8 mouse cellular contexts compared by ENCODE assay signal in genomic region chr19:42519760-42520159, GRCm38 (mm10). TPM values are rescaled to one million over a fixed set of nuclear protein-coding genes. Genes with fewer than 3 reads are reported as not detected.
DNase-seq lines count a peak whose midpoint lies in the region; ATAC-seq and TF ChIP-seq lines count a peak whose summit lies in the region.

No protein-coding gene starts in this region.

- ATAC-seq in lung, embryonic 14.5 days (ENCODE audit: insufficient read depth) = no peak
- no peak for ATAC-seq in heart, embryonic 15.5 days (replicated peaks; ENCODE audit: insufficient number of reproducible peaks, insufficient read depth, low FRiP score, low read depth)
- 0 out of 2 replicates have a peak, but pooled peaks have one; percentile 5 for ATAC-seq in megakaryocyte progenitor cell, adult 5-6 weeks (replicated peaks; ENCODE audit: poor library complexity)

- peak overlapping the region; percentile 82 for H3K9ac ChIP-seq in lung, embryonic 14.5 days
- H3K9ac ChIP-seq in heart, embryonic 15.5 days = no peak overlapping the region

- no peak overlapping the region for H3K27ac ChIP-seq in lung, embryonic 14.5 days (ENCODE audit: low read depth)
- H3K27ac ChIP-seq in bone marrow, adult 2 months (ENCODE audit: control insufficient read depth, insufficient read depth, low read depth, low read length, poor library complexity) = no peak overlapping the region
- H3K27ac ChIP-seq in heart, embryonic 15.5 days = no peak overlapping the region

- intact Hi-C loops in gastrocnemius, postnatal 36 days (cut with DNase I) = loop anchor here (5.0 to 10.0 kb wide), 2 partner anchors 235 to 1093 kb away; partner anchors contain the start of genes Nkx2-3 and Pyroxd2

- no peaks in the 10 kb centered on the region for H3K36me3 ChIP-seq in lung, embryonic 14.5 days (ENCODE audit: insufficient read depth)
- no peaks in the 10 kb centered on the region for H3K36me3 ChIP-seq in heart, embryonic 15.5 days

- DNase-seq in lung, embryonic 14.5 days = peak; percentile 29
- DNase-seq in lung, postnatal 4 days = no peak
- DNase-seq in gastrocnemius, postnatal 36 days = no peak
- no peak for DNase-seq in adrenal gland, postnatal 10 days
- DNase-seq in thymus, adult 18-20 months = no peak

- 30% methylated on average over 9 of the region's 9 CpGs for WGBS in lung, embryonic 14.5 days
- 52% methylated on average over 9 of the region's 9 CpGs for WGBS in bone marrow, adult 2 months
- 39% methylated on average over 9 of the region's 9 CpGs for WGBS in heart, embryonic 15.5 days

- no peaks in the 10 kb centered on the region for H3K9me3 ChIP-seq in lung, embryonic 14.5 days (ENCODE audit: low read depth, low read length)
- H3K9me3 ChIP-seq in heart, embryonic 15.5 days (replicated peaks) = no peaks in the 10 kb centered on the region

- TF ChIP-seq POLR2A in bone marrow, adult 2 months (IDR thresholded peaks at IDR 0.05; ENCODE audit: borderline replicate concordance, control insufficient read depth, low read depth, low read length) = no peak

- TF ChIP-seq CTCF in lung, embryonic 14.5 days (IDR thresholded peaks at IDR 0.05; ENCODE audit: low read depth) = no peak
- TF ChIP-seq CTCF in bone marrow, adult 2 months (IDR thresholded peaks at IDR 0.05; ENCODE audit: control insufficient read depth, insufficient read depth, low read length) = no peak

- no peaks in the 10 kb centered on the region for H3K27me3 ChIP-seq in lung, embryonic 14.5 days (ENCODE audit: insufficient read depth, low read length)
- H3K27me3 ChIP-seq in heart, embryonic 15.5 days = 0 out of 2 replicates have a peak, but pooled peaks cover 3% of the 10 kb centered on the region

- peak overlapping the region; percentile 82 for H3K4me3 ChIP-seq in lung, embryonic 14.5 days (ENCODE audit: low read depth, low read length)
- peak overlapping the region; percentile 57 for H3K4me3 ChIP-seq in bone marrow, adult 2 months (replicated peaks; ENCODE audit: control insufficient read depth, low read depth, low read length)
- peak overlapping the region; percentile 59 for H3K4me3 ChIP-seq in heart, embryonic 15.5 days

- no peaks in the 10 kb centered on the region for H3K4me1 ChIP-seq in lung, embryonic 14.5 days (ENCODE audit: insufficient read depth)
- H3K4me1 ChIP-seq in bone marrow, adult 2 months (ENCODE audit: control insufficient read depth, insufficient read depth, low read length) = peaks cover 2% of the 10 kb centered on the region; the same call in 1 of the 2 replicates
- H3K4me1 ChIP-seq in heart, embryonic 15.5 days (replicated peaks) = peaks cover 12% of the 10 kb centered on the region

- peak overlapping the region; percentile 71 for H3K4me2 ChIP-seq in lung, embryonic 14.5 days
- peak overlapping the region; percentile 91 for H3K4me2 ChIP-seq in heart, embryonic 15.5 days

RNA-seq across cellular contexts. Expression of gene R3hcc1l, which starts 1.2 kb away (rescaled TPM):
- 20.8 and 22.5 TPM in 2 replicates for polyA plus RNA-seq in lung, embryonic 14.5 days (2014; fragmentation: Nextera tagmentation; extraction: Ambion mirVana)
- polyA plus RNA-seq in bone marrow, adult 2 months (2011; ENCODE audit: insufficient read depth, insufficient read length, low replicate concordance, missing spikeins) = 11.9 and 21.7 TPM in 2 replicates
- polyA plus RNA-seq in heart, embryonic 15.5 days (2015; fragmentation: Nextera tagmentation; extraction: Ambion mirVana) = 11.2 and 14.2 TPM in 2 replicates
- total RNA-seq in megakaryocyte progenitor cell, adult 5-6 weeks (2015) = 24.0 and 28.6 TPM in 2 replicates
- 24.6 and 36.6 TPM in 2 replicates for total RNA-seq in megakaryocyte progenitor cell, adult 5-6 weeks (2017)
- 10 to 100 TPM; 11.0 to 12.8 TPM for total RNA-seq in gastrocnemius, postnatal 36 days (2021)
- 10 to 100 TPM; 18.3 to 23.7 TPM for total RNA-seq in adrenal gland, postnatal 10 days (2021)
